Mouse (Mus musculus): ENCODE results near the gene Wnt9a. TPM values are rescaled to one million over a fixed set of nuclear protein-coding genes. Genes with fewer than 3 reads are reported as not detected.

The Wnt9a gene
- not detected for total RNA-seq (2023)

GRCm38 (mm10) chr11:59306461-59307421 lies at the start of gene Wnt9a:
Wnt9a (plus strand) TSS chr11:59306928.

GRCm38 (mm10) chr11:59290702-59291303 lies 15.9 kb upstream of the Wnt9a start, which contains the start of gene Wnt3a:
Wnt3a (minus strand) TSS chr11:59290752.

GRCm38 (mm10) chr11:59375475-59375874 lies 68.7 kb downstream of the Wnt9a start, which contains the start of gene Prss38:
Prss38 (minus strand) TSS chr11:59375657.

Other genes with a start within 250 kb of the Wnt9a start
- under 1 TPM in 1 of 2 experiments, not detected in 1; 0.16 TPM for gene Obscn, start 170.5 kb upstream of the Wnt9a start, total RNA-seq (2023)
- 10 to 100 TPM in 1 of 2 experiments, 1 to 10 TPM in 1; 9.9 to 10.6 TPM for gene Iba57, start 143.2 kb upstream of the Wnt9a start, total RNA-seq (2023)
- not detected for gene Gjc2, start 123.7 kb upstream of the Wnt9a start, total RNA-seq (2023)
- gene Guk1, start 114.7 kb upstream of the Wnt9a start, total RNA-seq (2023) = 10 to 100 TPM; 18.5 to 23.3 TPM
- 10 to 100 TPM; 11.1 to 16.3 TPM for gene Mrpl55, start 104.4 kb upstream of the Wnt9a start, total RNA-seq (2023)
- gene 2310033P09Rik, start 98.6 kb upstream of the Wnt9a start, total RNA-seq (2023) = 10 to 100 TPM; 16.8 to 19.8 TPM
- gene Arf1, start 78.7 kb upstream of the Wnt9a start, total RNA-seq (2023) = 100 to 1,000 TPM; 337 to 350 TPM
- gene Wnt3a, start 16.2 kb upstream of the Wnt9a start, total RNA-seq (2023) = not detected
- not detected for gene Prss38, start 68.7 kb downstream of the Wnt9a start, total RNA-seq (2023)
- gene Jmjd4, start 143.1 kb downstream of the Wnt9a start, total RNA-seq (2023) = 1 to 10 TPM; 3.0 to 3.1 TPM
- gene Snap47, start 144.3 kb downstream of the Wnt9a start, total RNA-seq (2023) = 1 to 10 TPM; 5.7 to 5.9 TPM
- gene Zfp867, start 165.5 kb downstream of the Wnt9a start, total RNA-seq (2023) = 1 to 10 TPM; 1.0 to 1.2 TPM
- gene Zkscan17, start 219.8 kb downstream of the Wnt9a start, total RNA-seq (2023) = 10 to 100 TPM; 12.9 to 14.2 TPM
- gene Nlrp3, start 234.6 kb downstream of the Wnt9a start, total RNA-seq (2023) = 100 to 1,000 TPM; 286 to 409 TPM